Mouse (Mus musculus): Measurements from ENCODE around the gene Kcne4. TPM values are rescaled to one million over a fixed set of nuclear protein-coding genes. Genes with fewer than 3 reads are reported as not detected.

The Kcne4 gene
- polyA plus RNA-seq, 1 experiment from 2014 or later = 2.7 TPM

DNA sequence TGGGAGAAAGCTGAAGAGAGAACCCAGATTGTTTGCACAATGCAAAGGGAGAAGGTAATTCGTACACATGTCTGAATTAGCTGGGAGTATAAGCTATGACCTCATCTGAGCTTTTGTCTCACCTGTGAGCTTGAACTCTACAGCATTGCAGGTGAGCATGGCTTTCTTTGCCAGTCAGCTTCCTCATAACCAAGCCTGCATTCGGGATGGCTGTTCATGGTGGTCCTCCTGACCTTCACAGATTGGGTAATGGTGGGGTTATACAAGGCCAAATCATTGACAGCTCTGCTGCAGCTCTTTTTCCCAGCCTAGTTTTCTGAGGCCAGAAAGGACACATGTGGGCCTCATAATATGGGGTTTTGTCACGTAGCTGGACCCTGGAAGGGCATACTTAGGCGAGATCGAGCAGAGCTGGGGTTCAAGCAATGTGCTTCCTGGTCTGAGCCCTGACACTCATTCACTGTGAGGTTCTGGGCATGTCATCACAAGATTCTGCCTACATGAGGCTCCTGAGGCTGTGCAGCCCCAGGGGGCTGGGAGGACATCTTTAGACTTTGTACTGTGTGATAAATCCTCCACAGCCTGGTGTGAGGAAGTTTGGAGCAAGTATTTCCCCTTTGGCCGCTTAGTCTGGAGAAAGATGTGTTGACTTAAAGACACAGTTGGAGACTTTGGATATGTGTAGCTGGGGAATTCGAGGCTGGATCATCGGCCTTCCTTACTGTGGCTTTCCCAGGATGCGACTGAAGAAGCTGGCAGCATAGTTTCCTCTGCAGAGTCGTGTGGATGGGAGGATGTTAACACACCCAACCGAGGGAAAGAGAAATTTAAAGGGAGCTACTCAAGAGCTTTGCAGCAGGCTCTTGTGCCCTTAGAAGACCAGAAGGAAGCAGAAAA is 2.3 kb downstream of the Kcne4 start:
- Histone ChIP-seq H3K9ac (ENCODE audit: low read length) (no peak overlapping the region), H3K9me3 (ENCODE audit: control insufficient read depth, low read length) (no peaks in the 10 kb centered on the region), H3K4me2 (ENCODE audit: low read depth) (no peak overlapping the region), H3K4me1 (ENCODE audit: control insufficient read depth, insufficient read depth, low read length) (no peaks in the 10 kb centered on the region), H3K4me3 (ENCODE audit: low read depth, low read length) (no peak overlapping the region), H3K27me3 (ENCODE audit: control insufficient read depth, insufficient read depth, low read length) (no peaks in the 10 kb centered on the region), H3K27ac (ENCODE audit: low read depth, low read length) (no peak overlapping the region), H3K36me3 (ENCODE audit: control insufficient read depth, insufficient read depth, low read length) (no peaks in the 10 kb centered on the region)
- DNase-seq (ENCODE audit: low spot score) (no peak), ATAC-seq (ENCODE audit: insufficient read depth, low FRiP score, low TSS enrichment) (no peak)
- WGBS = 68% methylated on average over 11 of the region's 11 CpGs

DNA sequence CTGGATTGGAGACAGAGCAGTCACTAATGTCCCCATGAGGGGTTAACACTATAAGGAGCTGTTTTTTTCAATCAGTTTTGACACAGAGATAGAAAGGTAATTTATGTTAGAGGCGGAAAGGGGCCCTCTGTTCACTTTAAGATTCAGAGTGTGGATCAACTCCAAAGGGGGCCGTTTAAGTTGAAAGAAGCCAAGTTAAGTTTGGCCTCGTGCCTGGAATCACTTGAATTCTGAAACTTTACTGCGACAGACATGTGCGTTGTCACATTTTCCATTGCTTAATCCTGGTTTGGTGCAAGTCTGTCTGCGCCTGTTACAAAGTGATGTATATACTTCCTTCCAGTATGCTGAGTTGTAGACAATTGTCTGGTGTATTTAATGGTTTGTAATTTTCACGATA is 3.0 kb downstream of the Kcne4 start:
- H3K36me3 ChIP-seq (ENCODE audit: control insufficient read depth, insufficient read depth, low read length) = no peaks in the 10 kb centered on the region
- no peak overlapping the region for H3K9ac ChIP-seq (ENCODE audit: low read length)
- H3K4me2 ChIP-seq (ENCODE audit: low read depth) = no peak overlapping the region
- 52% methylated on average over 7 of the region's 7 CpGs for WGBS
- no peaks in the 10 kb centered on the region for H3K4me1 ChIP-seq (ENCODE audit: control insufficient read depth, insufficient read depth, low read length)
- H3K27ac ChIP-seq (ENCODE audit: low read depth, low read length) = no peak overlapping the region
- ATAC-seq (ENCODE audit: insufficient read depth, low FRiP score, low TSS enrichment) (no peak), DNase-seq (ENCODE audit: low spot score) (no peak)
- H3K4me3 ChIP-seq (ENCODE audit: low read depth, low read length) = no peak overlapping the region
- H3K27me3 ChIP-seq (ENCODE audit: control insufficient read depth, insufficient read depth, low read length) = no peaks in the 10 kb centered on the region
- H3K9me3 ChIP-seq (ENCODE audit: control insufficient read depth, low read length) = no peaks in the 10 kb centered on the region

DNA sequence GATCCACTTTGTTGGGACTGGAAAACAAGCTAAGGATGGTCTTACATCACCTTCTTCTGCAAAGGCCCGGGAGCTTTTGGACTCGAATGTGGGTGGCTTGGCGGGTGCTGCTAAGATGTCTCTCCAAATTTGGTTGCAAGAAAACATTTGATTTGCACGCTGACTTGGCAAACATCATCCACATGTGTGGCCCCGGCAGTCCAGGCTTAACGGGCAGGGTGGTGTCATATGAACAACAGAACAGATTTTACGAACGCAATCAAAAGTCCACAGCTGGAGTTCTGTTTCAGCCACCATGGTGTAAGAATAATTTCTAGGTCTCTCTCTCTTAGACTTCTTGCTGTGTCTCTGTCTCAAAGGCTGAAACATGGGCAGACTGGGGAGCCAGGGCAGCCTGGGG is 3.6 kb downstream of the Kcne4 start:
- H3K36me3 ChIP-seq (ENCODE audit: control insufficient read depth, insufficient read depth, low read length) = no peaks in the 10 kb centered on the region
- no peaks in the 10 kb centered on the region for H3K27me3 ChIP-seq (ENCODE audit: control insufficient read depth, insufficient read depth, low read length)
- ATAC-seq (ENCODE audit: insufficient read depth, low FRiP score, low TSS enrichment) = no peak
- 63% methylated on average over 8 of the region's 8 CpGs for WGBS
- H3K4me2 ChIP-seq (ENCODE audit: low read depth) = no peak overlapping the region
- H3K27ac ChIP-seq (ENCODE audit: low read depth, low read length) = no peak overlapping the region
- H3K4me1 ChIP-seq (ENCODE audit: control insufficient read depth, insufficient read depth, low read length) = no peaks in the 10 kb centered on the region
- no peak overlapping the region for H3K4me3 ChIP-seq (ENCODE audit: low read depth, low read length)
- H3K9ac ChIP-seq (ENCODE audit: low read length) = no peak overlapping the region
- no peak for DNase-seq (ENCODE audit: low spot score)
- H3K9me3 ChIP-seq (ENCODE audit: control insufficient read depth, low read length) = no peaks in the 10 kb centered on the region

DNA sequence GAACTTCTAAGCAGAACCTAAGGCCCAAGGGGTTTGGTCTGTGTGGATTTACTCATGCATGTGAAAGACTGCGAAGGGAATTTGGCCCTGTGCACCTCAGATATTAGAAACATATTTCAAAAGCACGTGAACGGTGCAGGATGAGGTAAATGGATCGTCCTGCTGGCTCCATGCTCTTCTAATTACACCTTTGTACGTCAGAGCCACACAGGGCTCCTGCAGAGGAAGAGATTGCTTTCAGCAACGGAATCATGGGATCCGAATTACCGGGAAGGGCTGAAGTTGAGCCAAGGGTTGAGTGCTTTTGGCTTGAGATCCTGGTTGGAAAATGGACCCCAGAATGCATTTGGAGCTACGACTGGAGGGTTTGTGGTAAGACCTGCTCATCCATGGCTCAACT is 4.6 kb downstream of the Kcne4 start:
- ATAC-seq (ENCODE audit: insufficient read depth, low FRiP score, low TSS enrichment) (no peak), DNase-seq (ENCODE audit: low spot score) (no peak)
- H3K9ac ChIP-seq (ENCODE audit: low read length) = no peak overlapping the region
- H3K4me1 ChIP-seq (ENCODE audit: control insufficient read depth, insufficient read depth, low read length) = no peaks in the 10 kb centered on the region
- H3K36me3 ChIP-seq (ENCODE audit: control insufficient read depth, insufficient read depth, low read length) = no peaks in the 10 kb centered on the region
- no peak overlapping the region for H3K27ac ChIP-seq (ENCODE audit: low read depth, low read length)
- 63% methylated on average over 9 of the region's 9 CpGs for WGBS
- H3K27me3 ChIP-seq (ENCODE audit: control insufficient read depth, insufficient read depth, low read length) = no peaks in the 10 kb centered on the region
- no peak overlapping the region for H3K4me3 ChIP-seq (ENCODE audit: low read depth, low read length)
- no peaks in the 10 kb centered on the region for H3K9me3 ChIP-seq (ENCODE audit: control insufficient read depth, low read length)
- no peak overlapping the region for H3K4me2 ChIP-seq (ENCODE audit: low read depth)

DNA sequence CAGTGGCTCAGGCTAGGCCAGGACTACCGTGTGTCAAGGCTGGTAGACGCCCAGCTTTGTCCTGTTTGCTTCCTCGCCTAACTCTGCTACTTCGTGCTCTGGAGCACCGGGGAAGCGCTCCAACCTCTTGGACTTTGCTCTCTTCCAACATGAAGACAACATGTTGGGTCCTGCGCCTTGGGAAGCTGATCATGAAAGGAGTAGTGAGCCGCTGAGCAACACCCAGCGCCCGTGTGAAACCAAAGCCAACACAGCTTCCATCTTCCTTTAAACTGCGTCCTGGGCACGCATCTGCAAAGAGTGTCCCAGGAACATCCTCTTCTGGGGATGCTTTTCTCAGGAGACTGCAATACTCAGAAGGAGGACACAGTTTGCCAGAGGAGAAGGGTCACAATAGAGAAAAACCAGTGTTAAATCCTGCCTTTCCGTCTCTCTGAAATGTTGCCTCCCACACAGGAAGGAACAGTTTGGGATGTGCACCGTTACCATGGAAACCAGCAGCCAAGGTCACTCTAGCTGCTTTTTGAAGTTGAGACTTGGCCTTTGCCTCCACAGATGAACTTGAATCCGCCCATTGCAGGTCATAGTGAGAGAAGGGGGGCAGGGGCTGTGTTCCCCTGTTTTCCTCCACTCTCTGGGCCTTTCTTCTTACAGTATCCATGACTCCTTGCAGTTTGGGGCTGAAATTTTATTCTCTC is 5.3 kb downstream of the Kcne4 start:
- H3K36me3 ChIP-seq (ENCODE audit: control insufficient read depth, insufficient read depth, low read length) = no peaks in the 10 kb centered on the region
- H3K9ac ChIP-seq (ENCODE audit: low read length) = no peak overlapping the region; the same call in 1 of the 2 replicates
- H3K9me3 ChIP-seq (ENCODE audit: control insufficient read depth, low read length) = no peaks in the 10 kb centered on the region
- no peak overlapping the region for H3K4me3 ChIP-seq (ENCODE audit: low read depth, low read length)
- WGBS = 89% methylated on average over 15 of the region's 15 CpGs
- ATAC-seq (ENCODE audit: insufficient read depth, low FRiP score, low TSS enrichment) (no peak), DNase-seq (ENCODE audit: low spot score) (no peak)
- H3K4me2 ChIP-seq (ENCODE audit: low read depth) = no peak overlapping the region
- H3K27me3 ChIP-seq (ENCODE audit: control insufficient read depth, insufficient read depth, low read length) = no peaks in the 10 kb centered on the region
- H3K4me1 ChIP-seq (ENCODE audit: control insufficient read depth, insufficient read depth, low read length) = no peaks in the 10 kb centered on the region
- H3K27ac ChIP-seq (ENCODE audit: low read depth, low read length) = no peak overlapping the region

DNA sequence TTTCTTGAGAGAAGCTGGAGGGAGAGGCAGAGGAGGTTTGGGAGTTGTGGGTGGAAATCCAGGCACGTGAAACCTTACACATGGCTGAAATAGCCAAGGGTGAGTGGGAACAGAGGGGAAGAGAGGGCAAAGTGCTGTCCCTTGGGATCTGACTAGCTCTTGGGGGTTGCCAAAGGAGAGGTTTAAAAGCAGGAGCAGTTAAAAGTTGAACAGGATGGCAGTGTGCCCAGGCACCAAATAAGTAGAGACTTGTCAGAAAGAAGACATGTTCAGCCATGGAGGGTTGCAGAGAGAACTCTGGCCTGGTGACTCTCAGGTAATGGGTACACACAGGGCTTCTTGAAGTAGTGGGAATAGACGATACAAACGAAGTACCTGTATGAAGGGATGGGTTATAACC is 8.7 kb downstream of the Kcne4 start:
- ATAC-seq (ENCODE audit: insufficient read depth, low FRiP score, low TSS enrichment) (no peak), DNase-seq (ENCODE audit: low spot score) (no peak)
- H3K36me3 ChIP-seq (ENCODE audit: control insufficient read depth, insufficient read depth, low read length) = no peaks in the 10 kb centered on the region
- H3K4me2 ChIP-seq (ENCODE audit: low read depth) = no peak overlapping the region
- H3K4me1 ChIP-seq (ENCODE audit: control insufficient read depth, insufficient read depth, low read length) = no peaks in the 10 kb centered on the region
- H3K4me3 ChIP-seq (ENCODE audit: low read depth, low read length) = no peak overlapping the region
- no peaks in the 10 kb centered on the region for H3K27me3 ChIP-seq (ENCODE audit: control insufficient read depth, insufficient read depth, low read length)
- whole genome bisulfite sequencing = 86% methylated on average over 3 of the region's 3 CpGs
- H3K27ac ChIP-seq (ENCODE audit: low read depth, low read length) = no peak overlapping the region
- H3K9me3 ChIP-seq (ENCODE audit: control insufficient read depth, low read length) = no peaks in the 10 kb centered on the region
- H3K9ac ChIP-seq (ENCODE audit: low read length) = no peak overlapping the region

DNA sequence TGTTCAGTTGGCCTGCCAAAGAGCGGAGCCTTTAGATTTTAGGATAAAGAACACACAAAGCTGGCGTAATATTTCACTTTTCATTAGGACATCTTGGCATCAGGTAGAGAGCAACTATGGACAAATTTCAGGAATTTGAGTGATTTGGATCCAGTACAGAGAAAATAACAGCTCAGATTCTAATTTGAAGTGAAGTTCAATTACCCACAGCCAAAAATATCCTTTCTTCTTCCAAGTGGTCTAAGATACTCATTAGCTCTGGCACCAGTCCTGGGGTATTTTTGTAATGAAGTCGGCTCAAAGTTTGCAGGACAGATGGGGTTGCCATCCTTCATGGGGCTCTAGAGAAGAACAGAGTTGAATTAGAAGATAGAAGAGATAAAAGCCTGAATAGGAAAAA is 21.9 kb downstream of the Kcne4 start:
- 86% methylated on average over 3 of the region's 3 CpGs for WGBS
- Histone ChIP-seq H3K9me3 (ENCODE audit: control insufficient read depth, low read length) (no peaks in the 10 kb centered on the region), H3K27ac (ENCODE audit: low read depth, low read length) (no peak overlapping the region), H3K36me3 (ENCODE audit: control insufficient read depth, insufficient read depth, low read length) (no peaks in the 10 kb centered on the region), H3K4me2 (ENCODE audit: low read depth) (no peak overlapping the region), H3K9ac (ENCODE audit: low read length) (no peak overlapping the region), H3K27me3 (ENCODE audit: control insufficient read depth, insufficient read depth, low read length) (no peaks in the 10 kb centered on the region), H3K4me3 (ENCODE audit: low read depth, low read length) (no peak overlapping the region), H3K4me1 (ENCODE audit: control insufficient read depth, insufficient read depth, low read length) (no peaks in the 10 kb centered on the region)
- ATAC-seq (ENCODE audit: insufficient read depth, low FRiP score, low TSS enrichment) (no peak), DNase-seq (ENCODE audit: low spot score) (no peak)

DNA sequence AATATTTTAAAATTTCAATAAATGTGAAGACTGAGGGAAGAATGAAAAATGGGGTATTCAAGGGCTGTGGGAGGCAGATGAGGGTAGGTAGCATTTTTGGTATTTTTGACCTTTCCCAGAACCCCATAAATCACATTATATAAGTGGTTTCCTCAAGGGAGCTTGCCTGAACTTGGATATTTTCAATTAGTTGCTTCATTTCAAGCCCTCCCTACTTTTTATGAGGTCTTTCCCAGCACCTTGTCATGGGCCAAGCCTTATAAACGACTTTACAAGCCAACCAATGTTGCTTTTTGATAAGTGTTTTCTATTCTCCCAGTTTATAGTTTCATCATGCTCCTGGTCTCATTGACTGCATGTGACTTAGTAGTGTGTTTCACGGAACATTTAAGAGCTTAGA is 24.2 kb downstream of the Kcne4 start:
- Histone ChIP-seq H3K4me1 (ENCODE audit: control insufficient read depth, insufficient read depth, low read length) (no peaks in the 10 kb centered on the region), H3K9me3 (ENCODE audit: control insufficient read depth, low read length) (no peaks in the 10 kb centered on the region), H3K27ac (ENCODE audit: low read depth, low read length) (no peak overlapping the region), H3K4me3 (ENCODE audit: low read depth, low read length) (no peak overlapping the region), H3K9ac (ENCODE audit: low read length) (no peak overlapping the region), H3K4me2 (ENCODE audit: low read depth) (no peak overlapping the region), H3K36me3 (ENCODE audit: control insufficient read depth, insufficient read depth, low read length) (no peaks in the 10 kb centered on the region), H3K27me3 (ENCODE audit: control insufficient read depth, insufficient read depth, low read length) (no peaks in the 10 kb centered on the region)
- 61% methylated on average over 2 of the region's 2 CpGs for WGBS
- ATAC-seq (ENCODE audit: insufficient read depth, low FRiP score, low TSS enrichment) = no peak
- no peak for DNase-seq (ENCODE audit: low spot score)

DNA sequence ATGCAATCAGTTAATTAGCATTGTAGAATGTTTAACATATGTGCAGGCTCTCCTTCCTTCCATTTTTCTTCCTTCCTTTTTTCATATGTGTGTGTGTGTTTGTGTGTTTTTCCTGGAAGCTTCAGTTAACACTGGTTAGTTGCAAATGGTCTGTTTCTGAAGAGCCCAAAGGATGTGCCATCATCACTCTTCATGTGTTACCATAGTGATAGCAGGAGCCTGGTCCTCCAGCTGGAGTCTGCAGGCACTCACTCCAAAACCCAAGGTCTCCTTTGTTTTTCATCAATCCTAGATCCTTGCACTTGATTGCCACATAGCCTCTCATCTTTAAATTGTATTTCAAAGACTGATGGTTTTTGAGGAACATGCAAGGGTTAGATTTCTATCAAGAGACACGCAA is 29.1 kb downstream of the Kcne4 start:
- no peak overlapping the region for H3K9ac ChIP-seq (ENCODE audit: low read length)
- H3K36me3 ChIP-seq (ENCODE audit: control insufficient read depth, insufficient read depth, low read length) = no peaks in the 10 kb centered on the region
- H3K27me3 ChIP-seq (ENCODE audit: control insufficient read depth, insufficient read depth, low read length) = no peaks in the 10 kb centered on the region
- no peak for DNase-seq (ENCODE audit: low spot score)
- H3K27ac ChIP-seq (ENCODE audit: low read depth, low read length) = no peak overlapping the region
- no peak overlapping the region for H3K4me3 ChIP-seq (ENCODE audit: low read depth, low read length)
- 95% methylated on average over 1 of the region's 1 CpGs for WGBS
- no peaks in the 10 kb centered on the region for H3K4me1 ChIP-seq (ENCODE audit: control insufficient read depth, insufficient read depth, low read length)
- ATAC-seq (ENCODE audit: insufficient read depth, low FRiP score, low TSS enrichment) = no peak
- H3K9me3 ChIP-seq (ENCODE audit: control insufficient read depth, low read length) = no peaks in the 10 kb centered on the region
- no peak overlapping the region for H3K4me2 ChIP-seq (ENCODE audit: low read depth)

Measured in neural tube, embryonic 11.5 days (tissue).